Mouse (Mus musculus) limb, embryonic 14.5 days (tissue): ENCODE data around the gene Nudt8. TPM values are rescaled to one million over a fixed set of nuclear protein-coding genes. Genes with fewer than 3 reads are reported as not detected.
"Not testable (repeated sequence)": the region's sequence is repeated elsewhere in the genome, so short reads cannot be mapped to it uniquely, and the experiment has no call there.

ENCODE experiments used
- ATAC-seq: fragments of 200-750 bp; cut with Nextera tagmentation; 2 replicates; pipeline ENCODE4 v1.8.0; 2017; ENCODE audit warnings: low read depth, moderate number of reproducible peaks, moderate TSS enrichment; ENCODE audit not compliant: low FRiP score
- DNase-seq: peaks from one replicate; pipeline ENCODE4 v3.0.0-alpha.2; 2015; ENCODE audit warnings: low spot score
- H3K27ac ChIP-seq: fragments of 300-500 bp; sonication (generic); replicated peaks from 2 replicates; pipeline ENCODE4 v1.5.1; 2014; ENCODE audit warnings: low read depth, mild to moderate bottlenecking, low read length, moderate library complexity, mixed read lengths
- H3K27me3 ChIP-seq: fragments of 300-500 bp; sonication (generic); 2 replicates; pipeline ENCODE4 v1.6.1; 2014; ENCODE audit warnings: low read length, mixed read lengths; ENCODE audit not compliant: control insufficient read depth, insufficient read depth
- H3K36me3 ChIP-seq: fragments of 300-500 bp; sonication (generic); 2 replicates; pipeline ENCODE4 v1.6.1; 2014; ENCODE audit warnings: mild to moderate bottlenecking, low read length, moderate library complexity, mixed read lengths; ENCODE audit not compliant: control insufficient read depth, insufficient read depth
- H3K4me1 ChIP-seq: fragments of 300-500 bp; sonication (generic); 2 replicates; pipeline ENCODE4 v1.6.1; 2014; ENCODE audit warnings: antibody characterized with exemption, low read length, mixed read lengths; ENCODE audit not compliant: control insufficient read depth, insufficient read depth
- H3K4me2 ChIP-seq: fragments of 300-500 bp; sonication (generic); replicated peaks from 2 replicates; pipeline ENCODE4 v1.6.1; 2014; ENCODE audit warnings: low read depth, mild to moderate bottlenecking, low read length, moderate library complexity; ENCODE audit not compliant: severe bottlenecking
- H3K4me3 ChIP-seq: fragments of 300-500 bp; sonication (generic); replicated peaks from 2 replicates; pipeline ENCODE4 v1.5.1; 2014; ENCODE audit warnings: low read length
- H3K9ac ChIP-seq: fragments of 300-500 bp; sonication (generic); 2 replicates; pipeline ENCODE4 v1.6.1; 2014; ENCODE audit warnings: mild to moderate bottlenecking, low read depth, low read length, moderate library complexity; ENCODE audit not compliant: severe bottlenecking
- H3K9me3 ChIP-seq: fragments of 300-500 bp; sonication (generic); 2 replicates; pipeline ENCODE4 v1.6.1; 2016; ENCODE audit warnings: low read length; ENCODE audit not compliant: control insufficient read depth
- POLR2A ChIP-seq: fragments of 200-500 bp; IDR thresholded peaks from 2 replicates; pipeline ENCODE4 v1.8.0; 2012; ENCODE audit warnings: inconsistent platforms, mild to moderate bottlenecking, moderate library complexity, borderline replicate concordance; ENCODE audit not compliant: insufficient read depth, insufficient read length; ENCODE audit errors: extremely low read depth
- WGBS: fragments of 180-500 bp; shearing (Covaris S2); extraction: QIAGEN DNeasy Blood & Tissue Kit; methylation state at CpG from one replicate; pipeline ENCODE4 v1.1.7; 2014; 5-methylcytosine and 5-hydroxymethylcytosine counted together
- polyA plus RNA-seq, 2 experiments: library from polyadenylated mRNA; depleted of rRNA in 1 of 2; stranded (reverse) in 1 of 2; unstranded in 1 of 2; fragments of >200 nt; fragmentation: Nextera tagmentation in 1 of 2; extraction: Ambion mirVana in 1 of 2; gene quantifications; 2 replicates each; pipeline versions ENCODE4 v1.2.1 to v1.2.3; 2012 to 2014

The Nudt8 gene
- polyA plus RNA-seq, 2 experiments = 18.3 to 38.9 TPM

DNA sequence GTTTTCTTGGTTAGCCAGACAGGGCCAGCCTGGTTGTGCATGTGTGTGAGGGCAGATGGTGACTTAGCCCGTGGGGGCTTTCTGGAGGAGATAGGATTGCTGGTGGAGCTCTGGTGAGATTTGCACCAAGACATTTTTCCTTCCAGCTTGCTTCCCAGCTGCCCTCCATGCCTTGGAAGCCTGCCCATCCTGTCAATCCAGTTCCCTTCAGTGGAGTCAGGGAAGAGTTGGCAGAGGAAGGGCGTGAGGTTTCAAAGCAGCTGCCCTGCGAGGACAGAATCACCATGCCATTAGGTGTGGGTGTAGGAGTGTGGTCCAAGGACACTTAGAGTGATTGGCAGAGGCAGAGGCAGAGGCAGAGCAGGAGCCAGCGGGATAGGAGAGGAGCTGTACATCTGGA lies 41.9 kb upstream of the Nudt8 start, which contains the start of gene Aldh3b3:
Gene Aldh3b3, plus strand, starts transcription at position 176 of the 400 bp plus-strand sequence.
- Histone ChIP-seq H3K36me3 (no peaks in the 10 kb centered on the region), H3K9ac (no peak within 1 kb of the TSS), H3K27me3 (no peaks in the 10 kb centered on the region), H3K9me3 (no peaks in the 10 kb centered on the region), H3K4me2 (no peak within 1 kb of the TSS), H3K4me3 (no peak within 1 kb of the TSS), H3K4me1 (no peaks in the 10 kb centered on the region), H3K27ac (no peak within 1 kb of the TSS)
- ATAC-seq = no peak
- no peak for TF ChIP-seq POLR2A
- 74% methylated on average over 4 of the region's 4 CpGs for WGBS
- DNase-seq = no peak

- H3K27me3 ChIP-seq = no peaks in the 10 kb centered on the region
- no peak for TF ChIP-seq POLR2A
- no peak for ATAC-seq
- DNase-seq = no peak
- no peak overlapping the region for H3K4me3 ChIP-seq
- H3K9ac ChIP-seq = no peak overlapping the region
- H3K4me1 ChIP-seq = no peaks in the 10 kb centered on the region
- no peaks in the 10 kb centered on the region for H3K9me3 ChIP-seq
- H3K4me2 ChIP-seq = no peak overlapping the region
- no peak overlapping the region for H3K27ac ChIP-seq
- H3K36me3 ChIP-seq = no peaks in the 10 kb centered on the region
Measured at GRCm38 (mm10) chr19:3959030-3959429, 41.4 kb upstream of the Nudt8 start.

DNA sequence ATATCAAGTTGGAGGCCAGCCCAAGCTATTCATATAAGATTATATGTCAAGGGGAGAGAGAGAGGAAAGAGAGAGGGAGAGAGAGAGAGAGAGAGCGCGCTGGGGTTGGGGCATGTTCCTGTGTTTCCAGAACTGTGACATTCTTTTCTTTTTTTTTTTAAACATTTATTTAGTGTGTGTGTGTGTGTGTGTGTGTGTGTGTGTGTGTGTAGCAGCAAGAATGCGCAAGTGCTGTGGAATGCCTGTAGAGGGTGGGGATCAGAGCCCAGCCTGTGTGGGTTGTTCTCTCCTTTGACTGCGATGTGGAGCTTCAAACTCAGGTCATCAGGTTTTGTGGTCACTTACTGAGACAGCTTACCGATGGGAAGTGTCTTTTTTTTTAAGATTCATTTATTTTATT lies 40.2 kb upstream of the Nudt8 start:
- H3K4me1 ChIP-seq = no peaks in the 10 kb centered on the region
- ATAC-seq = no peak
- WGBS = 74% methylated on average over 5 of the region's 5 CpGs
- TF ChIP-seq POLR2A = no peak
- H3K4me2 ChIP-seq = no peak overlapping the region
- no peak for DNase-seq
- no peaks in the 10 kb centered on the region for H3K27me3 ChIP-seq
- H3K4me3 ChIP-seq = no peak overlapping the region
- H3K9me3 ChIP-seq = no peaks in the 10 kb centered on the region
- no peak overlapping the region for H3K27ac ChIP-seq
- H3K9ac ChIP-seq = no peak overlapping the region
- no peaks in the 10 kb centered on the region for H3K36me3 ChIP-seq

- not testable (repeated sequence) for DNase-seq, H3K36me3 ChIP-seq, H3K4me1 ChIP-seq, H3K4me2 ChIP-seq, H3K27ac ChIP-seq, H3K9me3 ChIP-seq, ATAC-seq, H3K9ac ChIP-seq, H3K27me3 ChIP-seq, H3K4me3 ChIP-seq
- 83% methylated on average over 6 of the region's 6 CpGs for WGBS
Measured at GRCm38 (mm10) chr19:3961805-3962204, 38.6 kb upstream of the Nudt8 start.

DNA sequence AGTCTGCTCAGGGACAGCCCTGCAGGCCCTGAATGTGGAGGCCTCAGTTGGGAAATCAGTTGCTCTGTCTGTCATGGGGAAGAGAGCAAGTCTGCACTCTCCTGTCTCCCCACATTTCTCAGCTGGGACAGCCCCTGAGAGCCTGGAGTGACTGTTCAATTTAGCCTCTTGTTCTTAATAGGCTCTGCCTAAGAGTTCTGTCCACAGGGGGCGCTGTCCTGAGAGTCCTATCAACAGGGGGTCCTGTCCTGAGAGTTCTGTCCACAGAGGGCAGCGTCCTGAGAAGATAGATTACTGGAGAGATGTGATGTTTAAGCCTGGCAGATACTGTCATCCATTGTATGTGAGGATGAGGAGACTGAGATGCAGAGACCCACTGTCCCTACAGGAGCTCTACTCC lies 37.9 kb upstream of the Nudt8 start:
- Histone ChIP-seq H3K4me1 (no peaks in the 10 kb centered on the region), H3K4me2 (no peak overlapping the region), H3K27ac (no peak overlapping the region), H3K27me3 (no peaks in the 10 kb centered on the region), H3K9me3 (no peaks in the 10 kb centered on the region), H3K9ac (no peak overlapping the region), H3K36me3 (no peaks in the 10 kb centered on the region), H3K4me3 (no peak overlapping the region)
- TF ChIP-seq POLR2A = no peak
- WGBS = 16% methylated on average over 2 of the region's 2 CpGs
- no peak for ATAC-seq
- DNase-seq = no peak

GRCm38 (mm10) chr19:3964030-3964429 lies 36.4 kb upstream of the Nudt8 start:
- TF ChIP-seq POLR2A = no peak
- ATAC-seq (no peak), DNase-seq (no peak)
- Histone ChIP-seq H3K4me2 (no peak overlapping the region), H3K9ac (no peak overlapping the region), H3K4me1 (no peaks in the 10 kb centered on the region), H3K9me3 (no peaks in the 10 kb centered on the region), H3K27ac (no peak overlapping the region), H3K4me3 (no peak overlapping the region), H3K36me3 (no peaks in the 10 kb centered on the region), H3K27me3 (no peaks in the 10 kb centered on the region)
- 75% methylated on average over 4 of the region's 4 CpGs for WGBS
